In genomic region chr11:82013756-82014155, GRCm38 (mm10) we compare ENCODE assay signal across 38 mouse cellular contexts. TPM values are rescaled to one million over a fixed set of nuclear protein-coding genes. Genes with fewer than 3 reads are reported as not detected.
"Had no signal": no experiment of that assay in that cellular context is flagged by ENCODE, and none has a peak within 500 bp of the region (broad histone marks: within the 10 kb centered on the region; RNA-seq: fewer than 3 reads in every experiment).

No protein-coding gene starts in this region.

- H3K27me3 ChIP-seq: limb, embryonic 12.5 days; limb, embryonic 13.5 days; limb, embryonic 15.5 days; liver, embryonic 12.5 days; liver, embryonic 13.5 days; liver, embryonic 15.5 days; megakaryocyte, embryonic 14.5 days; midbrain, embryonic 12.5 days; midbrain, embryonic 13.5 days; midbrain, embryonic 15.5 days; neural tube, embryonic 12.5 days; neural tube, embryonic 13.5 days had no signal

- H3K4me1 ChIP-seq: limb, embryonic 12.5 days; limb, embryonic 13.5 days; liver, embryonic 12.5 days; liver, embryonic 13.5 days; liver, embryonic 15.5 days; megakaryocyte, embryonic 14.5 days; midbrain, embryonic 12.5 days; midbrain, embryonic 13.5 days; midbrain, embryonic 15.5 days; neural tube, embryonic 12.5 days; neural tube, embryonic 13.5 days had no signal

- DNase-seq: left cerebral cortex, postnatal 4 days; liver; liver, embryonic 13.5 days; liver, postnatal 0 days; lung, adult 2 months; lung, postnatal 10 days; lung, postnatal 14 days; lung, postnatal 36 days; lung, postnatal 4 days; midbrain, embryonic 14.5 days had no signal

- H3K4me3 ChIP-seq: limb, embryonic 10.5 days; limb, embryonic 12.5 days; limb, embryonic 13.5 days; limb, embryonic 15.5 days; liver, embryonic 12.5 days; liver, embryonic 13.5 days; liver, embryonic 15.5 days; megakaryocyte, embryonic 14.5 days; midbrain, embryonic 10.5 days; midbrain, embryonic 12.5 days; midbrain, embryonic 13.5 days; midbrain, embryonic 15.5 days; myocyte; neural tube, embryonic 12.5 days; neural tube, embryonic 13.5 days had no signal

- H3K4me2 ChIP-seq: limb, embryonic 12.5 days; limb, embryonic 13.5 days; limb, embryonic 15.5 days; liver, embryonic 11.5 days; liver, embryonic 12.5 days; liver, embryonic 13.5 days; liver, embryonic 15.5 days; lung, embryonic 14.5 days; midbrain, embryonic 11.5 days; midbrain, embryonic 12.5 days; midbrain, embryonic 13.5 days; midbrain, embryonic 15.5 days; neural tube, embryonic 12.5 days; neural tube, embryonic 13.5 days had no signal

- H3K36me3 ChIP-seq: limb, embryonic 10.5 days; limb, embryonic 12.5 days; limb, embryonic 13.5 days; limb, embryonic 15.5 days; liver, embryonic 12.5 days; liver, embryonic 13.5 days; liver, embryonic 15.5 days; midbrain, embryonic 10.5 days; midbrain, embryonic 12.5 days; midbrain, embryonic 13.5 days; midbrain, embryonic 15.5 days; neural tube, embryonic 12.5 days; neural tube, embryonic 13.5 days had no signal

- H3K9ac ChIP-seq: limb, embryonic 12.5 days; limb, embryonic 13.5 days; limb, embryonic 15.5 days; liver, embryonic 12.5 days; liver, embryonic 13.5 days; liver, embryonic 14.5 days; liver, embryonic 15.5 days; liver, postnatal 0 days; lung, embryonic 14.5 days; midbrain, embryonic 12.5 days; midbrain, embryonic 13.5 days; midbrain, embryonic 15.5 days; neural tube, embryonic 12.5 days; neural tube, embryonic 13.5 days had no signal

- H3K27ac ChIP-seq: limb, embryonic 10.5 days; limb, embryonic 12.5 days; limb, embryonic 13.5 days; limb, embryonic 15.5 days; liver, embryonic 12.5 days; liver, embryonic 13.5 days; liver, embryonic 14.5 days; liver, embryonic 15.5 days; macrophage; midbrain, embryonic 10.5 days; midbrain, embryonic 12.5 days; midbrain, embryonic 13.5 days; midbrain, embryonic 15.5 days; neural tube, embryonic 12.5 days; neural tube, embryonic 13.5 days had no signal

- H3K9me3 ChIP-seq: limb, embryonic 10.5 days; limb, embryonic 12.5 days; limb, embryonic 13.5 days; limb, embryonic 15.5 days; liver, embryonic 12.5 days; liver, embryonic 13.5 days; liver, embryonic 15.5 days; midbrain, embryonic 10.5 days; midbrain, embryonic 12.5 days; midbrain, embryonic 13.5 days; midbrain, embryonic 15.5 days; neural tube, embryonic 12.5 days; neural tube, embryonic 13.5 days had no signal

- ATAC-seq: liver, embryonic 12.5 days; liver, postnatal 0 days; lung, postnatal 0 days; midbrain, embryonic 13.5 days; midbrain, embryonic 15.5 days; midbrain, embryonic 16.5 days had no signal

RNA-seq across cellular contexts. Expression of gene Ccl2, which starts 21.6 kb away (rescaled TPM):
- polyA plus RNA-seq: limb, embryonic 10.5 days; limb, embryonic 11.5 days had no signal

RNA-seq across cellular contexts. Expression of gene Gm17268, which starts 24.6 kb away (rescaled TPM):
- polyA plus RNA-seq: limb, embryonic 10.5 days; limb, embryonic 11.5 days; limb, embryonic 12.5 days; limb, embryonic 13.5 days; limb, embryonic 14.5 days; limb, embryonic 15.5 days; liver, adult 2 months; liver, embryonic 11.5 days; liver, embryonic 12.5 days; liver, embryonic 13.5 days; liver, embryonic 14.5 days; liver, embryonic 15.5 days; liver, embryonic 16.5 days; liver, postnatal 0 days; lung, adult 2 months; lung, embryonic 14.5 days; lung, embryonic 16.5 days; lung, postnatal 0 days; macrophage; midbrain, embryonic 10.5 days; midbrain, embryonic 11.5 days; midbrain, embryonic 12.5 days; midbrain, embryonic 13.5 days; midbrain, embryonic 14.5 days; midbrain, embryonic 15.5 days; midbrain, embryonic 16.5 days; midbrain, postnatal 0 days; myocyte; neural tube, embryonic 11.5 days; neural tube, embryonic 12.5 days; neural tube, embryonic 13.5 days had no signal

RNA-seq across cellular contexts. Expression of gene Ccl7, which starts 31.8 kb away (rescaled TPM):
- polyA plus RNA-seq: limb, embryonic 10.5 days; limb, embryonic 11.5 days; limb, embryonic 12.5 days; liver, adult 2 months had no signal

RNA-seq across cellular contexts. Expression of gene Ccl11, which starts 43.9 kb away (rescaled TPM):
- polyA plus RNA-seq: limb, embryonic 10.5 days; limb, embryonic 11.5 days; limb, embryonic 12.5 days; liver, embryonic 11.5 days; liver, postnatal 0 days; macrophage; midbrain, embryonic 10.5 days; midbrain, embryonic 11.5 days; midbrain, embryonic 12.5 days; midbrain, embryonic 13.5 days; midbrain, embryonic 14.5 days; midbrain, embryonic 15.5 days; myocyte had no signal

RNA-seq across cellular contexts. Expression of gene Asic2, which starts 45.5 kb away (rescaled TPM):
- polyA plus RNA-seq: liver, adult 2 months; liver, embryonic 13.5 days; liver, embryonic 16.5 days; liver, postnatal 0 days; macrophage; myocyte had no signal
